Mouse (Mus musculus): ENCODE measurements around the gene Vasp.
A peak's percentile ranks its signal among the peaks of the same experiment; 100 is the strongest.

Gene Vasp

GRCm38 (mm10) chr7:19269721-19270441 lies 1.7 kb downstream of the Vasp start:
- DNase-seq, result peak; percentile 58 to 71

- DNase-seq, result no peak
Measured at GRCm38 (mm10) chr7:19268993-19269681, 2.5 kb downstream of the Vasp start.

- no peak for DNase-seq
Measured at GRCm38 (mm10) chr7:19267051-19267450, 4.6 kb downstream of the Vasp start.

- DNase-seq, result no peak
Measured at GRCm38 (mm10) chr7:19265928-19266822, 5.4 kb downstream of the Vasp start.

- no peak for DNase-seq
Measured at GRCm38 (mm10) chr7:19265147-19265546, 6.5 kb downstream of the Vasp start.

- DNase-seq, result no peak
Measured at GRCm38 (mm10) chr7:19258336-19258735, 13.3 kb downstream of the Vasp start.

DNA sequence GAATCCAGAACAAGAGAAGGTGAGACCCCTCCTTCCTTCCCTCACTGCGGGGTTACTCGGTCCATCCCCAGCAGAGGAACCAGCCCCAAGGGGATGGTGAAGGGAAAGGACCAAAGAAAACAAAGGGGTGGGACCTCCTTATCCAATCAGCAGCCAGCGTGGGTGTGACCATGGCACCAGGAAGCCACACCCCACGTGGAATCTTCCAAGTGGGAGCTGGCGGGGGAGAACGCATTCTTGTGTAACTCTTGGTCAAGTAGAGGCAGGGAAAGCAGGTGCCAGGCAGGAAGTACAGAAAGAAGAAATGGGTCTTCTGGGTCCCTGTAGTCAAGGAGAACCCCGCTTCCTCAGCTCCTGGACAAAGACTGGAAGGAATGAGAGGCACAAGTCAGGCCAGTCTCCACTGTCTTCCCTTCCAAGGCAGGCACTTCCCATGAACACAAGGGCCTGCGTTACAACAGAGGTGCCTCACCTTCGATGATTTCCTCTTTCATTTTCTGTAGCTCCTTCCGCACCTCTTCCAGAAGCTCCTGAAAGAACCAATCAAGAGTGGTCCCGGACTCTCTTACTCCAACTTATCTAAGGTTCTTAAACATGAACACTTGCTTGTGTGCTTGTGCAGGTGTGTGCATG lies 14.1 kb downstream of the Vasp start:
- DNase-seq, result peak; percentile 75

- no peak for DNase-seq
Measured at GRCm38 (mm10) chr7:19256567-19256966, 15.1 kb downstream of the Vasp start.

DNA sequence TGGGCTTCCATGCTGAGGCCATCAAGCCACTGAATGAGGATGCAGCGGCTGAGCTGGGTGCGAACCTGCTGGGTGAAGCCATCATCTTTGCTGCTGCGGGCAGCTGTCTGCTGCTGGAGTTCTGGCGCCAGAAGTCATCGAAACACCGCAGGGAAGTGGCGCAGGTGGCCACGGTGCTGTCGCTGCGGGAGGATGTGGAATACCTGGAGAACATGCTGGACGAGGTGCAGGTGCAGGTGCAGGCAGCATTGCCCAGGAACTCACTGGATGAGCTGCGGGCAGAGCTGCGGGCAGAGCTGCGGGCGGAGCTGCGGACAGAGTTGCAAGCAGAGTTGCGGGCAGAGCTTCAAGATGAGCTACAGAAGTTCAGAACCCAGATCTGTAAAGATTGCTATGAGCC lies 16.2 kb downstream of the Vasp start:
- DNase-seq, result no peak

DNA sequence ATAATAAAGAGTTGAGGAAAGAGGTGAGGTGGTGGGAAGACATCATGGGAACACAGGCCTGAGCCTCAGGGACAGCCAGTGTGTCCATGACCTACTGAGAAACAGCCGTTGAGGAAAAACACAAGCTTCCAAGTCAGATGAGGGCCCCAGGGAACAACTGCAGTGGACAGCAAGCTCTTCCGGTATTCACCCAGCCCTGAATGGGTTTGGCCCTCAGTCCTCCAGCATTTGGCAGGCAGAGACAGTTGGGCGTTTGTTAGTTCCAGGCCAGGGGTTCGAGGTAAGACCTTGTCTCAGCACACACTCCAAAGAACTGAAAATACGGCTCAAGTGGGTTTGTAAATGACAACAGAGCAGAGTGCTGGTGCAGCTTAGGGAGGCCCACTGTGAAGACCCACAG lies 18.2 kb downstream of the Vasp start:
- DNase-seq, result no peak

DNA sequence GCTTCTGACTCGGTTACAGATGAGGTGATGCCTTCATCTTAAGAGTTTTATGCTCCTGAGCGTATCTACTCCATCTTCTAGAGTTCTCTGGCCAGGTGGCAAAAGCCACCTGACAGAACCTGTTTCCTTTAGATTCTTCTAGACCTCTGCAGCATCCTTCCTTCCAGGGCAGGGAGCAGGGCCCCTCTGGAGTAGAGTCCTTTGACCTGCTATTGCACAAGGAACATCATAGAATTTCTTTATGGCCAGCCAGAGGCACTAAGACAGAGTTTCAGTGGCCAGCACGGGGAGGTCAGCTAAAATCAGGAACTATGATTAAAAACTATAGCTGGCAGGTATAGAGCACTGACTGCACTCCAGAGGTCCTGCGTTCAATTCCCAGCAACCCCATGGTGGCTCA lies 19.5 kb downstream of the Vasp start:
- no peak for DNase-seq

GRCm38 (mm10) chr7:19247511-19247910 lies 24.1 kb downstream of the Vasp start:
- DNase-seq, result no peak

DNA sequence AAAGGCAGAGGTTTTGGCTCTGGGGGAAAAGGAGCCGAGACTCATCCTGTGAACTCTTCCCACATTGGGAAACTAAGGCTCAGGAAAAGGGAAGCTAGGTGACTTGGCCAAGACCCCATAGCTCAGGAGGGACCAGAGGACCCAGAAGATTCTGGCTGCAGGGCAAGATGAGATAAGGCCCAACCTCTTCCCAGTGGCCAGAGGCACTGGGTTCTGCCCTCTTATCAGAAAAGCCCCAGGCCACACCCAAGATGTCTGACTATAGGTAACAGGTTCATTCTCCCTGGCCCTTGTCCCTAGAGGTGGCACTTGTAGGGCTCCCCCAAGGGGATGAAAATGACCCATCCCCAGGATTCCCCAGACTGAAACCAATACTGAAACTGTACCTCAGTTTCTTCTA lies 24.8 kb downstream of the Vasp start:
- no peak for DNase-seq

- no peak for DNase-seq
Measured at GRCm38 (mm10) chr7:19245083-19245482, 26.5 kb downstream of the Vasp start.

GRCm38 (mm10) chr7:19243858-19244257 lies 27.8 kb downstream of the Vasp start:
- no peak for DNase-seq

- no peak for DNase-seq
Measured at GRCm38 (mm10) chr7:19242005-19242404, 29.6 kb downstream of the Vasp start.

DNA sequence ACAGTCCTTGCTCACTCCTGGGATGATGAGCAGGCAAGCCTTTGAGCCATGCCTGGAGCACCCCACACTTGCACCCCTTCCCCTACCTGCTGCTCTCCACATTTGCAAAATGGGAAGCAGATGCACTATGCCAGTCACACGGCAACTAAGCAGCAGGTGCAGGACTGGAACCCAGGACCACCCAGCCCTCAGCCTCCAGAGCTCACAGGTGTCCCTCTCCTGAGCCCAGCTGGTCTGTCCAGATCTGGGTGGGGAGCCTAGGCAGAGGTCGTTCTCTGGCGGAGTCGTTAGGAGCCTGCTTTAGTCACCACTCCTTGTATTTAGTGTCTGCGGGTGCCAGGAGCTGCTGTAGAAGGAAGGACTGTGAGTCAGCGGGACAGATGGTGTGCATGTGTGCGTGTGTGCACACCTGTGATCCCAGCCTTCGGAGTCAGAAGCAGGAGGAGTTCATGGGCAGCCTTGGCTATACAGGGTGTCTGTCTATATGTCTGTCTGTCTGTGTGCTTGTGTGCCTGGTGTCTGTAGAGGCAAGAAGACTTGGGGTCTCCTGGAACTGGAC lies 30.6 kb downstream of the Vasp start:
- no peak for DNase-seq

GRCm38 (mm10) chr7:19239986-19240385 lies 31.6 kb downstream of the Vasp start:
- no peak for DNase-seq

GRCm38 (mm10) chr7:19239423-19239822 lies 32.2 kb downstream of the Vasp start:
- DNase-seq, result peak; percentile 81 to 94

GRCm38 (mm10) chr7:19238344-19238743 lies 33.3 kb downstream of the Vasp start:
- DNase-seq, result no peak

DNA sequence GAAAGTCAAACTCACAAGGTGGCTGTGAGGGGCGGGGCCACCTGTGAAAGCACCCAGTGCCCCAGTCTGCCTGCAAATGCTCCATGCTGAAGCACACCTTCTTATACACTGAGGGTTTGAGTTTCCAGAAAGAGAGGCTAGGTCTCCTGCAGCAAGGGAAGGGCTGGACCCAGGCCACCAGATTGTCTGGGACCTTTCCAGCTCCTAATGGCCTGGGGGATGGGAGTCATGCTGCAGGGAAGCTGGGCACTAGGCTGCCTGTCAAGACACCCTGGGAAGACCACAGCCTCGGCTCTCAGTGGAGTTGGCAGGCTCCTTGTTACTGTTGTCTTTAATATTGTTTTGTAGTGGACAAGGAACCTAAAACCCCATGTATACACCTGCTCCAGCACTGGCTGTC lies 35.2 kb downstream of the Vasp start:
- DNase-seq, result no peak

GRCm38 (mm10) chr7:19235092-19235671 lies 36.4 kb downstream of the Vasp start:
- DNase-seq, result no peak

Data from kidney, adult 8-10 months (tissue).